Mouse (Mus musculus) kidney, postnatal 0 days (tissue): Measurements from ENCODE around the gene Cd9. TPM values are rescaled to one million over a fixed set of nuclear protein-coding genes. Genes with fewer than 3 reads are reported as not detected.

Source experiments
- ATAC-seq: fragments of 200-750 bp; cut with Nextera tagmentation; replicated peaks from 2 replicates; pipeline ENCODE4 v1.8.0; 2017; ENCODE audit warnings: low read depth, moderate number of reproducible peaks, moderate TSS enrichment, moderate library complexity; ENCODE audit not compliant: low FRiP score
- DNase-seq: peaks from one replicate; pipeline ENCODE4 v3.0.0-alpha.2; 2016; ENCODE audit warnings: low spot score
- H3K27ac ChIP-seq: fragments of 300-500 bp; sonication (generic); 2 replicates; pipeline ENCODE4 v1.5.1; 2014; ENCODE audit warnings: mild to moderate bottlenecking
- H3K27me3 ChIP-seq: fragments of 300-500 bp; sonication (generic); 2 replicates; pipeline ENCODE4 v1.6.1; 2014; ENCODE audit warnings: low read length, mixed read lengths; ENCODE audit not compliant: insufficient read depth
- H3K36me3 ChIP-seq: fragments of 300-500 bp; sonication (generic); 2 replicates; pipeline ENCODE4 v1.6.1; 2014; ENCODE audit warnings: low read length, mixed read lengths; ENCODE audit not compliant: insufficient read depth
- H3K4me1 ChIP-seq: fragments of 300-500 bp; sonication (generic); replicated peaks from 2 replicates; pipeline ENCODE4 v1.6.1; 2014; ENCODE audit warnings: antibody characterized with exemption, low read length, mixed read lengths; ENCODE audit not compliant: insufficient read depth
- H3K4me2 ChIP-seq: fragments of 300-500 bp; sonication (generic); 2 replicates; pipeline ENCODE4 v1.6.1; 2014; ENCODE audit warnings: mild to moderate bottlenecking, low read length, moderate library complexity, mixed read lengths
- H3K4me3 ChIP-seq: fragments of 300-500 bp; sonication (generic); replicated peaks from 2 replicates; pipeline ENCODE4 v1.5.1; 2014; ENCODE audit warnings: low read depth, low read length
- H3K9ac ChIP-seq: fragments of 300-500 bp; sonication (generic); 2 replicates; pipeline ENCODE4 v1.6.1; 2014; ENCODE audit warnings: low read depth, low read length
- H3K9me3 ChIP-seq: fragments of 300-500 bp; sonication (generic); replicated peaks from 2 replicates; pipeline ENCODE4 v1.6.1; 2016; ENCODE audit warnings: low read length, inconsistent platforms, mixed read lengths
- CTCF ChIP-seq: IDR thresholded peaks from 2 replicates; pipeline ENCODE4 v1.5.1; 2016; ENCODE audit warnings: antibody characterized with exemption, low read depth, mild to moderate bottlenecking, moderate library complexity
- WGBS: fragments of 180-500 bp; shearing (Covaris S2); extraction: QIAGEN DNeasy Blood & Tissue Kit; methylation state at CpG from one replicate; pipeline ENCODE4 v1.1.7; 2014; 5-methylcytosine and 5-hydroxymethylcytosine counted together
- polyA plus RNA-seq: library from polyadenylated mRNA; unstranded; fragments of >200 nt; fragmentation: Nextera tagmentation; extraction: Ambion mirVana; gene quantifications from 2 replicates; pipeline ENCODE4 v1.2.1, GENCODE M21; 2015

The Cd9 gene
- polyA plus RNA-seq, 1 experiment from 2014 or later, result 278 TPM

DNA sequence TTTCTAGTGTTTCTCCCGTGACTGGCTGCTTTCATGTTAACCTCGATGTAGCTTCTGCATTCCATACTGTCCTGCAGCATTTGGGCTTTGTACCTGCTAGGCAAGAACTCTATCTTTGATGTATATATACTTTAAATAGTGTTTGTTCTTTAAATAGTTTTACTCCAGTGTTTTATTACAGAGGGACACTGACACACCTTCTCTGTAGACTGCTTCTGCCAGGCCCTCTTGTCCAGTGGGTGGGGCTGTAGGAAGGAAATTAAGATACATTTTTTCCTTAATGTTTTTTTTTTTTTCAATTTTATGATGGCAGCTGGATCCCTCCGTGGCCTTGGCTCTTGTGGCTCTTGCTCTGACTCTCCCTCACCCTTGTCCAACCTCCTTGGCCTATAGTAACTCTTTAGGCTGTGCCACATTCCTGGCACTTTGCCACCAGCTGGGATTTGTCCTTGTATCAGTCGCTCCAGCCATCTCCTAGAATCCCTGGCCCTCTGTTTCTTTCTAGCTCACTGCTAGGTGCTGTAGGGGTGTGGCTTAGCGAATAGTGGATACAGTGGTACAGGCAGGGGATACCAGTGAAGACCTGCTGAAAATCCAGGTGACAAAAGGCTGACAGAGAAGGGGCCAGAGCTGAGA lies 27.1 kb upstream of the Cd9 start:
- TF ChIP-seq CTCF, result no peak
- Histone ChIP-seq H3K4me2 (no peak overlapping the region), H3K9me3 (no peaks in the 10 kb centered on the region), H3K27me3 (no peaks in the 10 kb centered on the region), H3K9ac (no peak overlapping the region), H3K4me3 (no peak overlapping the region), H3K4me1 (no peaks in the 10 kb centered on the region), H3K27ac (no peak overlapping the region), H3K36me3 (no peaks in the 10 kb centered on the region)
- ATAC-seq, result no peak
- WGBS, result 39% methylated on average over 5 of the region's 5 CpGs
- peak; percentile 36 for DNase-seq

DNA sequence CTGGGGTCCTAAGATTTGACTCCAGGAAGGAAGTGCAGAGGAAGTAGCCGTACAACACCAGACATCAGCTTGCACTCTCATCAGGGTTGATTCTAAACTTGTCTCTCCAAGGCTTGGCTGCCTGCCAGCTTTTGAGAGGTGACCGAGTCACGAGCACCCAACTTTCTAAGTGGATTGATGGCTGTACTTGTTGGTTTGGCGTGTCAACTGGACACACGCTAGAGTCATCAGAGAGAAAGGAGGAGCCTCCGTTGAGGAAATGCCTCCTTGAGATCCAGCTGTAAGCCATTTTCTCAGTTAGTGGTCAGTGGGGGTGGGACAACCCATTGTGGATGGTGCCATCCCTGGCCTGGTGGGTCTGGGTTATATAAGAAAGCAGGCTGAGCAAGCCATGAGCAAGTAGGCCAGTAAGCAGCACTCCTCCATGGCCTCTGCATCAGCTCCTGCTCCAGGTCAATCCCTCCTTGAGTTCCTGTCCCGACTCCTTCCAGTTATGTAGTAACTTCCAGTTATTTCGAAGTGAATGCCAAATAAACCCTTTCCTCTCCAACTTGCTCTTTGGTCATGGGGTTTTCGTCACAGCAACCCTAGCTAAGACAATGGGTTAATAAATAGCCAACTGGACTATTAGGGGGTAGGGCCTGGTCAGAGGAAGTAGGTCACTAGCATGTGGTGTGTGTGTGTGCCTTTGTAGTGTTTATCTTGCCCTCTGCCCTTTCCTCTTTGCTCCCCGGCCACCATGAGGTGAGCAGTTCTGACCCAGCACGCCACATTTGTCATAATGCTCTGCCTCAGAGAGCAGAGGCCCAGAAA lies 21.1 kb upstream of the Cd9 start:
- H3K4me2 ChIP-seq, result no peak overlapping the region
- peak overlapping the region; percentile 47; the same call in 1 of the 2 replicates for H3K27ac ChIP-seq
- H3K4me1 ChIP-seq, result peaks cover 27% of the 10 kb centered on the region; the same call in 1 of the 2 replicates
- H3K9me3 ChIP-seq, result no peaks in the 10 kb centered on the region
- 43% methylated on average over 11 of the region's 11 CpGs for WGBS
- no peak overlapping the region for H3K4me3 ChIP-seq
- no peaks in the 10 kb centered on the region for H3K36me3 ChIP-seq
- peak; percentile 91 for ATAC-seq
- no peak overlapping the region for H3K9ac ChIP-seq
- H3K27me3 ChIP-seq, result no peaks in the 10 kb centered on the region
- TF ChIP-seq CTCF, result no peak
- peak; percentile 42 for DNase-seq

DNA sequence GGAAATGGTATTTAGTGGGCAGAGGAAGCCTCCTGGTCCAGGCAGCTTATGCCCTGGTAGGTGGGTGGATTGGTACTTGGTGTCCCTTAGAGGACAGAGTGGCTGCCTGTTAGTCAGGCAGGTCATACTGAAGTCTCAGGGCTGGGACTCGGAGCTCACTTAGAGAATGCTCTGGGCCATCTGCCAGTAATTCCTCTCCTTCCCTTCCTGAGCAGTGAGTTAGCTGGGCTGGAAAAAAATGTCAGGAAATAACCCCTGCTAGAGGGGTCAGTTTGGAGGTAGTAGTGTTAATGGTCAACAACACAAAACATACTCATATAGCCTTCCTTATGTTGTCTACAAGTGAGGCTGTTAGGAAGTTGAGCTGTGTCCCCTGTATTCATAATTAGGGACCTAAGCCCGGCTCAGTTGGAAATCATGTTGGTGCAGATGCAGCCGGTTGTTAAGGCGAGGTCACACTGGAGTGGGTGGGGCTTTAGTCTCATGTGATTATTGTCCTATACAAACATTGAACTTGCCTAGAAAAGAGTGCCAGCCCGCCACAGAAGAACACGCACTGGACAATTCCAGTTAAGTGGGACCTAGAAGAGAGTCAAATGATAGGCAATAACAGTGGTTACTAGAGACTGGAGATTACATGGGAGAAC lies 18.5 kb upstream of the Cd9 start:
- 34% methylated on average over 6 of the region's 6 CpGs for WGBS
- no peaks in the 10 kb centered on the region for H3K36me3 ChIP-seq
- ATAC-seq (no peak), DNase-seq (peak; percentile 85)
- peaks cover 27% of the 10 kb centered on the region; the same call in 1 of the 2 replicates for H3K4me1 ChIP-seq
- no peak overlapping the region for H3K9ac ChIP-seq
- no peaks in the 10 kb centered on the region for H3K9me3 ChIP-seq
- no peak for TF ChIP-seq CTCF
- no peaks in the 10 kb centered on the region for H3K27me3 ChIP-seq
- H3K4me3 ChIP-seq, result no peak overlapping the region
- no peak overlapping the region for H3K4me2 ChIP-seq
- H3K27ac ChIP-seq, result peak overlapping the region; percentile 58

DNA sequence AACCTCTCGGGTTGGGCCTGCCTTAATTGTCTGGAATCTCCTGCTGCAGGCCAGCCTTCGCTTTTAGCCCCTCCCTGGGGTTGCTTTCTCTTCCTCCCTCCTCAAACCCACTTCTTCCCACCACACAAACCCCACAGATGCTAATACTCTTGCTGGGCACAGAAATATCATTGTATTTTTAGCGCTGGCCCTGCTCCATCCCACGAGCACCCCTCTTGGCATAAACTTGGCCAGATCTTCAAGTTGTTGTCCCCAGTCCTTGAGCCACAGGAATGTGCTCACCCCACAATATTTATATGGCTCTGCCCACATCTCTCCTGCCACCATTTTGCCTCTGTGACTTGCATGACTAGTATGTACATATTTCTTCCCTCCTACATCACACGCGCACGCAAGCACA lies 16.6 kb upstream of the Cd9 start:
- H3K4me1 ChIP-seq, result peaks cover 27% of the 10 kb centered on the region; the same call in 1 of the 2 replicates
- no peaks in the 10 kb centered on the region for H3K9me3 ChIP-seq
- H3K4me2 ChIP-seq, result no peak overlapping the region
- H3K9ac ChIP-seq, result no peak overlapping the region
- no peak overlapping the region for H3K4me3 ChIP-seq
- no peaks in the 10 kb centered on the region for H3K27me3 ChIP-seq
- H3K36me3 ChIP-seq, result no peaks in the 10 kb centered on the region
- DNase-seq (no peak), ATAC-seq (no peak)
- no peak for TF ChIP-seq CTCF
- WGBS, result 79% methylated on average over 7 of the region's 7 CpGs
- no peak overlapping the region for H3K27ac ChIP-seq

DNA sequence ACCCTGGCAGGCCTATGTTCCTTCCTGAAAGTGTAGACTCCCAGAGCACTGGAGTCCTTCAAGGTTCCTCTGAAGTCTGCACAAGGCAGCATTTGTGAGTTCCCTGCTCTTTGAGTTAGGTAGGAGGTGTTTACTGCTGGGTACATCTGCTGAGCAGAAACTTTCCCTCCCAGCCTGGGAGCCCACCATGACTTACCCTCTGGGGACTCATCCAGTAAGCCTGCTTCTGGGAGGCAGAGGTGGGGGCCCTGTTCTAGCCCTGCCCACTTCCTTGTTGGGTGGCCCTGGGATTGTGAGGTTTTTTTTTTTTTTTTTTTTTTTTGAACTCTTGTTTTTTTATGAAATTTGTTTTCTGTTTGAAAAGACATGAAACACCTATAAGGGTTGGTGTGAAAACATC lies 16.1 kb upstream of the Cd9 start:
- Histone ChIP-seq H3K27me3 (no peaks in the 10 kb centered on the region), H3K27ac (no peak overlapping the region), H3K36me3 (no peaks in the 10 kb centered on the region), H3K4me2 (no peak overlapping the region), H3K9ac (no peak overlapping the region), H3K4me1 (peaks cover 25% of the 10 kb centered on the region; the same call in 1 of the 2 replicates), H3K4me3 (no peak overlapping the region), H3K9me3 (no peaks in the 10 kb centered on the region)
- no peak for TF ChIP-seq CTCF
- ATAC-seq (no peak), DNase-seq (no peak)

DNA sequence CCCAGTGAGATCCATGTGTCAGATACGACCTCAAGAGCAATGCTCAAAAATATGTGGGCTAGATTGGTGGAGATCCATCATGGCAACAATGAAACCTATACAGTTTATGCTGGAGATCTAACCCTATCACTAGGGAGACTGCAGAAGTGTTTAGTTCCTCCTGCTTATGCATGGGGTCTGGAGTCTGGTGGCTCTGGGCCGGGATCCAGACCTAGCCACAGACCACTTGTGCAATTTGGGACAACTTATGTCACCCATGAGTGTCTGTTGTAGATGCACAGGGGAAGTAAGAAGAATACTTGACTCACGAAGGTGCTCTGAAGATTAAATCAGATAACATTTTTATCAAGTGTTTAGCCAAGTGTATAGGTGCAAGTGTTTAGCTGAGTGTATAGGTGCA lies 15.2 kb upstream of the Cd9 start:
- Histone ChIP-seq H3K4me2 (no peak overlapping the region), H3K27me3 (no peaks in the 10 kb centered on the region), H3K27ac (no peak overlapping the region), H3K4me3 (no peak overlapping the region), H3K4me1 (peaks cover 20% of the 10 kb centered on the region; the same call in 1 of the 2 replicates), H3K9me3 (no peaks in the 10 kb centered on the region), H3K9ac (no peak overlapping the region), H3K36me3 (no peaks in the 10 kb centered on the region)
- DNase-seq (no peak), ATAC-seq (no peak)
- WGBS, result 88% methylated on average over 3 of the region's 3 CpGs
- no peak for TF ChIP-seq CTCF
